Mouse (Mus musculus): ENCODE data around the gene Fam20c. TPM values are rescaled to one million over a fixed set of nuclear protein-coding genes. Genes with fewer than 3 reads are reported as not detected.

Gene Fam20c
- total and polyA plus RNA-seq, 2 experiments from 2014 or later = 4.4 to 9.1 TPM

DNA sequence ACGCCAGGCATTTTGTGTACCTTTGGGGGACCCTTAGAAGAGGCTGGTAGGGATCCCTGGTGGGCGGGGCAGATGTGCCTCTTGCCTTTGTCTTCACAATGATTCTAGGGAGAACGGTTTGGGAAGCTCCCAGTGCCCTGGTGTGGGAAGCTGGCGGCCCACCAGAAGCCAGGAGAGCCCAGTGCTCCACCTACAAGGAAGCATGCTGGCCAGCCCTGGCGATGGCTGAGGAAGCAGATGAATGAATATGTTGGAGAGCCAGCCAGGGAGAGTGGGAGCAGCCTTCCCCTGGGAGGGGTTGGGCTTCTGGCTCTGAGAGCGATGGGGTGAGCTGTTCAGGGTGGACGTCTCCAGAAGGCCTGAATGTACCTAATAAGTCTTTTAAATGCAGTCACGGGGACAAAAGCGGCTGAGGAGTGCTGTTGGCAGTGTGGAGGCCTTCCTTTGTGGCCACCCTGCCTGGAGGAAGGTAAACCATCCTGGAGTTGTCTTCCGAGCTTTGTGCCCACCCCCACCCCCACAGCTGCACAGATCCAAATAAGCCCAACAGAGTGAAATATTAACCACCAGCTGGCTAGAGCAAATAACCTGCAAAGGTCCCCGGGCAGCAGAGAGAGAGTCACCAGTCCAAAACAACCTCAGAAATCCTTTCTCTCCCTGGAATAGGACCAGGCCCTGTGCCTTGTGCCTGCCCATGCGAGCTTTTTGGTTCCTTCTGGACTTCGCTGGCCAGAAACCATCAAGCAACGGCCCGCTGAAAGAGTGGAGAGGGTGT is 2.2 kb downstream of the Fam20c start:
- H3K4me3 ChIP-seq (ENCODE audit: low read depth, low read length) = peak overlapping the region; percentile 53
- 0 out of 2 replicates have a peak, but pooled peaks cover 5% of the 10 kb centered on the region for H3K36me3 ChIP-seq (replicated peaks; ENCODE audit: control insufficient read depth, insufficient read depth, low read length)
- H3K4me1 ChIP-seq (ENCODE audit: control insufficient read depth, insufficient read depth) = peaks cover 19% of the 10 kb centered on the region
- 42% methylated on average over 15 of the region's 15 CpGs for WGBS
- H3K27ac ChIP-seq (ENCODE audit: low read depth) = no peak overlapping the region
- DNase-seq (ENCODE audit: low spot score) = no peak
- no peak for ATAC-seq (ENCODE audit: insufficient read depth, low read depth)
- H3K9me3 ChIP-seq (replicated peaks; ENCODE audit: control insufficient read depth, low read length) = no peaks in the 10 kb centered on the region
- H3K4me2 ChIP-seq (ENCODE audit: low read depth, low read length) = peak overlapping the region; percentile 83
- no peak for TF ChIP-seq CTCF (IDR thresholded peaks at IDR 0.05; ENCODE audit: low read depth)
- no peak for TF ChIP-seq EP300 (IDR thresholded peaks at IDR 0.05; ENCODE audit: low read depth)
- peaks cover 15% of the 10 kb centered on the region; the same call in 1 of the 2 replicates for H3K27me3 ChIP-seq (ENCODE audit: control insufficient read depth, insufficient read depth, low read length)
- H3K9ac ChIP-seq (replicated peaks; ENCODE audit: low read depth, low read length) = 0 out of 2 replicates have a peak overlapping the region, but pooled peaks have one; percentile 40

DNA sequence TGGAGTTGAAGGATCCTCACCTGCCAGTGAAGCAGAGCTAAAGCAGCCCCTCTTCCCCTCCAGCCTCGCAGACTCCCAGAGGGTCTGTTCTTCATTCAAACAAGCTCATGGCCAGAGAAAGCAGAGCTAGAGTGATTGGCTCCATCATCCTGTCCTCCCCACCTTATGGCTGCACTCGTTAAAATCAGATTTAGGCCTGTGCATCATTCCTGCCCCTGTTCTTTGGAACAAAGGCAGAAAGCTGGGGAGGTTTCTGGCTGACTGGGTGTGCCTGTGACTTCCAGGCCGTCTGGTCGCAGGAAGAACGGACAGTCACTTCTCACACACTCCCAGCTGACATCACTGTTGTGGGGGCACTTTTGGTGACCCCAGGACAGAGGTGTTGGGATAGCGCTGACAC is 2.8 kb downstream of the Fam20c start:
- ATAC-seq (ENCODE audit: insufficient read depth, low read depth) (no peak), DNase-seq (ENCODE audit: low spot score) (no peak)
- TF ChIP-seq EP300 (IDR thresholded peaks at IDR 0.05; ENCODE audit: low read depth) (no peak), CTCF (IDR thresholded peaks at IDR 0.05; ENCODE audit: low read depth) (no peak)
- H3K27me3 ChIP-seq (ENCODE audit: control insufficient read depth, insufficient read depth, low read length) = peaks cover 15% of the 10 kb centered on the region; the same call in 1 of the 2 replicates
- WGBS = 81% methylated on average over 6 of the region's 6 CpGs
- no peak overlapping the region for H3K4me3 ChIP-seq (ENCODE audit: low read depth, low read length)
- H3K4me2 ChIP-seq (ENCODE audit: low read depth, low read length) = no peak overlapping the region; the same call in 1 of the 2 replicates
- no peaks in the 10 kb centered on the region for H3K9me3 ChIP-seq (replicated peaks; ENCODE audit: control insufficient read depth, low read length)
- 0 out of 2 replicates have a peak, but pooled peaks cover 5% of the 10 kb centered on the region for H3K36me3 ChIP-seq (replicated peaks; ENCODE audit: control insufficient read depth, insufficient read depth, low read length)
- no peak overlapping the region for H3K9ac ChIP-seq (replicated peaks; ENCODE audit: low read depth, low read length)
- no peak overlapping the region for H3K27ac ChIP-seq (ENCODE audit: low read depth)
- H3K4me1 ChIP-seq (ENCODE audit: control insufficient read depth, insufficient read depth) = peaks cover 19% of the 10 kb centered on the region

DNA sequence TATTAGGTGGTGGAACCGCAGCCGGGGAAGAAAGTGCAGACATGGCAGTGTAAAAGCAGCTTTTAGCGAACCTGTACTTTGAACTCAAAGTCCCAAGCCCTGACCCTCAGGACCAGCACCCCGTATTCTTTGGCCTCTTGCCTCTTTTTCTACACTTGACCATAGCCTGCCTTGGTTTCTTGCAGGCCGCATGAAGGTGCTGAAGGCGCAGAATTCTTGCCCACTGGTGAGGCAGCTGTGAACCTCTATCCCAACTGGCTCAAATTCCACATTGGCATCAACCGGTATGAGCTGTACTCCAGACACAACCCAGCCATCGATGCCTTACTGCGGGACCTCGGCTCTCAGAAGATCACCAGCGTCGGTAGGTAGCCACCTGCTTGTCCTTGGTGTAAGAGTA is 3.3 kb downstream of the Fam20c start:
- DNase-seq (ENCODE audit: low spot score) = no peak
- 94% methylated on average over 12 of the region's 12 CpGs for WGBS
- Histone ChIP-seq H3K9me3 (replicated peaks; ENCODE audit: control insufficient read depth, low read length) (no peaks in the 10 kb centered on the region), H3K36me3 (replicated peaks; ENCODE audit: control insufficient read depth, insufficient read depth, low read length) (0 out of 2 replicates have a peak, but pooled peaks cover 5% of the 10 kb centered on the region), H3K9ac (replicated peaks; ENCODE audit: low read depth, low read length) (no peak overlapping the region), H3K27me3 (ENCODE audit: control insufficient read depth, insufficient read depth, low read length) (peaks cover 15% of the 10 kb centered on the region; the same call in 1 of the 2 replicates), H3K4me1 (ENCODE audit: control insufficient read depth, insufficient read depth) (peaks cover 22% of the 10 kb centered on the region), H3K4me2 (ENCODE audit: low read depth, low read length) (no peak overlapping the region), H3K27ac (ENCODE audit: low read depth) (no peak overlapping the region), H3K4me3 (ENCODE audit: low read depth, low read length) (no peak overlapping the region)
- no peak for TF ChIP-seq CTCF (IDR thresholded peaks at IDR 0.05; ENCODE audit: low read depth)
- ATAC-seq (ENCODE audit: insufficient read depth, low read depth) = no peak

GRCm38 (mm10) chr5:138758533-138758932 is 4.2 kb downstream of the Fam20c start:
- no peak overlapping the region for H3K4me3 ChIP-seq (ENCODE audit: low read depth, low read length)
- H3K4me2 ChIP-seq (ENCODE audit: low read depth, low read length) = no peak overlapping the region
- 0 out of 2 replicates have a peak, but pooled peaks cover 5% of the 10 kb centered on the region for H3K36me3 ChIP-seq (replicated peaks; ENCODE audit: control insufficient read depth, insufficient read depth, low read length)
- TF ChIP-seq EP300 (IDR thresholded peaks at IDR 0.05; ENCODE audit: low read depth) (no peak), CTCF (IDR thresholded peaks at IDR 0.05; ENCODE audit: low read depth) (no peak)
- H3K9ac ChIP-seq (replicated peaks; ENCODE audit: low read depth, low read length) = no peak overlapping the region
- H3K9me3 ChIP-seq (replicated peaks; ENCODE audit: control insufficient read depth, low read length) = no peaks in the 10 kb centered on the region
- no peak for DNase-seq (ENCODE audit: low spot score)
- H3K27ac ChIP-seq (ENCODE audit: low read depth) = no peak overlapping the region
- H3K4me1 ChIP-seq (ENCODE audit: control insufficient read depth, insufficient read depth) = peaks cover 20% of the 10 kb centered on the region
- H3K27me3 ChIP-seq (ENCODE audit: control insufficient read depth, insufficient read depth, low read length) = peaks cover 15% of the 10 kb centered on the region; the same call in 1 of the 2 replicates
- no peak for ATAC-seq (ENCODE audit: insufficient read depth, low read depth)
- whole genome bisulfite sequencing = 72% methylated on average over 3 of the region's 3 CpGs

DNA sequence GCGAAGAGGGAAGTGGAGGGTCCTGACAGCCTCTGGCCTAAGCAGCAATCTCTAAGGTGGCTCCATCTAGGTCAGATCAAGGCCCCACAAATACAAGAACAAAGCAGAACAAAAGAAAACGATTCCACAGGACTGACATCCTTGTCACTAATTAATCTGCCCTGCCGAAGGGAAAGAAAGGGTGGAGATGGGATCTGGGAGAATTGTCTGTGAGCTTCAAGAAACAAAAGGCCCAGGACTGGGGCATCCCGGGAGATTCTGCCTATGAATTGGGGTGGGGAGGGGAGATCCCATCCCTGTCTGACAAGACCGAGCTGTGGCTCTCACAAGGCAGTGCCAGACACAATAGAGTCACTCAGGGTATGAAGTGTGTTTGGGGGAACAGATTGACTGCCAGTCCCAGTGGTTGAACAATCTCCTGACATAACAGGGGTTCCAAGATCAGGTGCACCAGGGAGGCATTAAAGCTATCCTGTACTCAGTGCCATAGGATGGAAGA is 7.6 kb downstream of the Fam20c start:
- Histone ChIP-seq H3K36me3 (replicated peaks; ENCODE audit: control insufficient read depth, insufficient read depth, low read length) (0 out of 2 replicates have a peak, but pooled peaks cover 8% of the 10 kb centered on the region), H3K4me3 (ENCODE audit: low read depth, low read length) (no peak overlapping the region), H3K4me1 (ENCODE audit: control insufficient read depth, insufficient read depth) (0 out of 2 replicates have a peak, but pooled peaks cover 2% of the 10 kb centered on the region), H3K9me3 (replicated peaks; ENCODE audit: control insufficient read depth, low read length) (no peaks in the 10 kb centered on the region), H3K27me3 (ENCODE audit: control insufficient read depth, insufficient read depth, low read length) (no peaks in the 10 kb centered on the region), H3K9ac (replicated peaks; ENCODE audit: low read depth, low read length) (no peak overlapping the region), H3K4me2 (ENCODE audit: low read depth, low read length) (no peak overlapping the region), H3K27ac (ENCODE audit: low read depth) (no peak overlapping the region)
- DNase-seq (ENCODE audit: low spot score) = no peak
- 56% methylated on average over 5 of the region's 5 CpGs for WGBS
- TF ChIP-seq CTCF (IDR thresholded peaks at IDR 0.05; ENCODE audit: low read depth) = no peak
- no peak for ATAC-seq (ENCODE audit: insufficient read depth, low read depth)

Data from heart, postnatal 0 days (tissue).